Mouse (Mus musculus) C2C12 (cell line): ENCODE results near the gene Zfp385c. TPM values are rescaled to one million over a fixed set of nuclear protein-coding genes. Genes with fewer than 3 reads are reported as not detected.
"Not testable (repeated sequence)": the region's sequence is repeated elsewhere in the genome, so short reads cannot be mapped to it uniquely, and the experiment has no call there.

Experiments
- H3K27me3 ChIP-seq: one replicate; pipeline ENCODE4 v1.6.1; 2011; ENCODE audit not compliant: control insufficient read depth, insufficient read depth, insufficient read length
- H3K36me3 ChIP-seq: one replicate; pipeline ENCODE4 v1.6.1; 2011; ENCODE audit not compliant: control insufficient read depth, insufficient read depth
- H3K4me3 ChIP-seq: one replicate; pipeline ENCODE4 v1.5.1; 2011; ENCODE audit warnings: mild to moderate bottlenecking, control low read depth; ENCODE audit not compliant: poor library complexity, insufficient read depth, severe bottlenecking
- H3K79me2 ChIP-seq: one replicate; pipeline ENCODE4 v1.6.1; 2011; ENCODE audit not compliant: control insufficient read depth, insufficient read depth
- H3K79me3 ChIP-seq: one replicate; pipeline ENCODE4 v1.6.1; 2011; ENCODE audit warnings: low read depth, control low read depth
- H3ac ChIP-seq: one replicate; pipeline ENCODE3; 2011; ENCODE audit warnings: low read depth; ENCODE audit not compliant: control insufficient read depth, insufficient read length
- CEBPB ChIP-seq: IDR thresholded peaks from one replicate; pipeline ENCODE4 v1.6.1; 2011; ENCODE audit warnings: low read depth, mild to moderate bottlenecking, control low read depth, moderate library complexity
- CTCF ChIP-seq: IDR thresholded peaks from one replicate; pipeline ENCODE4 v1.5.1; 2011; ENCODE audit not compliant: control insufficient read depth, insufficient read depth, insufficient read length
- FOSL1 ChIP-seq: IDR thresholded peaks from one replicate; pipeline ENCODE4 v1.8.0; 2011; ENCODE audit warnings: mild to moderate bottlenecking, low read length; ENCODE audit not compliant: poor library complexity, insufficient read depth, severe bottlenecking
- MAX ChIP-seq: IDR thresholded peaks from one replicate; pipeline ENCODE4 v1.6.1; 2011; ENCODE audit warnings: mild to moderate bottlenecking, control low read depth
- MYOD1 ChIP-seq: IDR thresholded peaks from one replicate; pipeline ENCODE4 v1.6.1; 2011; ENCODE audit warnings: low read depth; ENCODE audit not compliant: control insufficient read depth, insufficient read length
- MYOG ChIP-seq: IDR thresholded peaks from one replicate; pipeline ENCODE4 v1.6.1; 2011; ENCODE audit not compliant: control insufficient read depth, insufficient read length; ENCODE audit errors: extremely low read depth
- USF1 ChIP-seq: IDR thresholded peaks from one replicate; pipeline ENCODE4 v1.6.1; 2011; ENCODE audit warnings: low read depth, mild to moderate bottlenecking, control low read depth, moderate library complexity
- polyA plus RNA-seq: library from polyadenylated mRNA; unstranded; fragments of >200 nt; fragmentation: generic; extraction: Trizol; gene quantifications from one replicate; pipeline ENCODE4 v1.2.1, GENCODE M21; 2012; ENCODE audit warnings: missing spikeins

The Zfp385c gene
- polyA plus RNA-seq, 1 experiment, result not detected

DNA sequence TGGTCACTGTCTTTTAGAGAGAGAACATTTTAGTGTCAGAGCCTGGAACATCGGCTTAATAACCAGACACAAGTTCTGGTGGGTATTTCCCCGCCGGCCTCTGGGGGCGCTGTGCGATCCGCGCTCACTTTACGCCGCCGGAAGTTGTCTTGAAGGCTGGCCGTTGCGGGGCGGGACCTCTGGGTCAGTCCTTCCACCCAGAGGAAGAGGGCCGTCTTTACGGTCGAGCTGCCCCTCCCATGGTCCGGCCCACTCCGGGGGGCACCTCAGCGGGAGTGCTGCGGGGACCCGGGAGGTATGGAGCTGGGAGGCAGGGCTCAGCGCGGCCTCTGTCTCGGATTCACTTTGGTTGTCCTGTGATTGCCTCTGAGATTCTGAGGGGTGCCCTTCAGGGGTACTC lies 69.5 kb downstream of the Zfp385c start:
- Histone ChIP-seq H3K79me3 (peaks cover 18% of the 10 kb centered on the region), H3ac (peak overlapping the region; percentile 27), H3K79me2 (peaks cover 36% of the 10 kb centered on the region), H3K27me3 (no peaks in the 10 kb centered on the region), H3K4me3 (peak overlapping the region; percentile 83), H3K36me3 (peaks cover 17% of the 10 kb centered on the region)
- TF ChIP-seq FOSL1 (no peak), MYOD1 (no peak), CEBPB (no peak), CTCF (peak; percentile 77), USF1 (no peak), MYOG (no peak), MAX (peak; percentile 51)

- Histone ChIP-seq H3K36me3 (peaks cover 14% of the 10 kb centered on the region), H3K4me3 (peak within 1 kb of the TSS; percentile 100), H3ac (peak within 1 kb of the TSS; percentile 94), H3K79me2 (peaks cover 63% of the 10 kb centered on the region), H3K27me3 (no peaks in the 10 kb centered on the region), H3K79me3 (peaks cover 46% of the 10 kb centered on the region)
- TF ChIP-seq USF1, result no peak
- TF ChIP-seq MYOD1, result no peak
- no peak for TF ChIP-seq MAX
- no peak for TF ChIP-seq CTCF
- TF ChIP-seq FOSL1, result no peak
- no peak for TF ChIP-seq MYOG
- no peak for TF ChIP-seq CEBPB
Measured at GRCm38 (mm10) chr11:100619982-100620381, 72.3 kb downstream of the Zfp385c start, which contains the start of gene Dnajc7. TSS of gene Dnajc7 (minus strand) at chr11:100620168.

- Histone ChIP-seq H3K79me2 (peaks cover 68% of the 10 kb centered on the region), H3K4me3 (peak overlapping the region; percentile 100), H3K36me3 (peaks cover 11% of the 10 kb centered on the region), H3K79me3 (peaks cover 50% of the 10 kb centered on the region), H3K27me3 (no peaks in the 10 kb centered on the region), H3ac (peak overlapping the region; percentile 94)
- no peak for TF ChIP-seq MYOG
- TF ChIP-seq USF1, result no peak
- TF ChIP-seq FOSL1, result no peak
- TF ChIP-seq MAX, result no peak
- peak; percentile 10 for TF ChIP-seq CTCF
Measured at GRCm38 (mm10) chr11:100619485-100619975, 72.7 kb downstream of the Zfp385c start.

DNA sequence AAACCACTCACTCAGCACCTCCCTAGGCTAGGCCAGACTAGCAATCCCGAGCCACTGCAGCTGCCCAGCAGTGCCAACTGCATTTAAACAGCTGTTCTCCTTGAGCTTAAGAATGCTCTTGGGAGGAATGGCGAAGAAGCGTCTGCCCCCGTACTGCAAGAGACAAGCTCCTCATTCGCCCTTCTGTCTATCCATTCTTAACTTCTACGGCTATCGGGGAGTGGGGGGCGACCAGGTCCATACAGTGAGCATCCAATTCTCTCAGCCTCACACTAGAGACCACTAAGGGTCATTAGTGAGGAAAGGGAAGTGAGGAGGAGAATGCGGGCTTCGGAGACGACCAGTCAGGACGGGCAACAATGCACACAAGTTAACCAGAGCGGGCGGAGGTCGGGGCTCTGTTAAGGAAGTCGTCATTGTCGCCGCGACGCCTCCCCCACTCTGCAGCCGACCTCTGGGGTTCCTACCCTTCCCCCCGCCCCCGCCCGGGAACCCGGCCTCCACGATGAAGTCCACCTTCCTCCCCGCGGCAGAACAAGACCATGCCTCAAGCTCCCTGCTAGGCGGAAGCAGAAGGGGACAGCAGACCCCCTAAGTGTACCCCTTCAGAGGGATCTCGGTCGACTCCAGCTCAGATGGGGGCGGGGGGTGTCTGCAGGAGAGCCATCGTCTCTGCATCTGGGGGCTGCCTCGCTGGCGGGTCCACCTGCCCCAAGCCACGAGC lies 73.3 kb downstream of the Zfp385c start, which contains the start of gene Nkiras2:
Gene Nkiras2, plus strand, starts transcription at position 484 of the 724 bp plus-strand sequence.
- Histone ChIP-seq H3ac (peak within 1 kb of the TSS; percentile 94), H3K27me3 (no peaks in the 10 kb centered on the region), H3K36me3 (peaks cover 11% of the 10 kb centered on the region), H3K79me2 (peaks cover 70% of the 10 kb centered on the region), H3K4me3 (peak within 1 kb of the TSS; percentile 100), H3K79me3 (peaks cover 55% of the 10 kb centered on the region)
- TF ChIP-seq MYOG (no peak), FOSL1 (no peak), CEBPB (no peak), CTCF (no peak), MAX (no peak), USF1 (no peak), MYOD1 (no peak)

DNA sequence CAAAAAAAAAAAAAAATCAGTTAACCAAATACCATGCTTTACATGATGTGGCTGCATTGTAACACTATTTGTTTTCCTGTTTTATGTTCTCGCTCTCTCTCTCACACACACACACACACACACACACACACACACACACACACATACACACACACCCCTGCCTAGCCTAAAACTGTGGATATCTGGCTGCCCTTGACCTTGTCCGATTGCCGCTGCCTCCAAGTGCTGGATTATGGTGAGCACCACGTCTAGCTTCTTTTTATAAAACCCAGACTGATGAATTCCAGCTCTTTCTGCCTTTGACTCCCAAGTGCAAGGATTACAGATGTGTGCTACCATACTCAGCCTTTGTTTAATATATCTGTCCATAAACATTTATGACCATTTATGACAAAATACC lies 74.8 kb downstream of the Zfp385c start:
- H3K79me3 ChIP-seq, result peaks cover 68% of the 10 kb centered on the region
- H3ac ChIP-seq, result no peak overlapping the region
- H3K36me3 ChIP-seq, result peaks cover 14% of the 10 kb centered on the region
- H3K27me3 ChIP-seq, result no peaks in the 10 kb centered on the region
- H3K4me3 ChIP-seq, result no peak overlapping the region
- TF ChIP-seq CEBPB, result no peak
- no peak for TF ChIP-seq MAX
- no peak for TF ChIP-seq MYOG
- no peak for TF ChIP-seq MYOD1
- no peak for TF ChIP-seq CTCF
- TF ChIP-seq USF1, result no peak
- TF ChIP-seq FOSL1, result no peak
- H3K79me2 ChIP-seq, result peaks cover 74% of the 10 kb centered on the region

DNA sequence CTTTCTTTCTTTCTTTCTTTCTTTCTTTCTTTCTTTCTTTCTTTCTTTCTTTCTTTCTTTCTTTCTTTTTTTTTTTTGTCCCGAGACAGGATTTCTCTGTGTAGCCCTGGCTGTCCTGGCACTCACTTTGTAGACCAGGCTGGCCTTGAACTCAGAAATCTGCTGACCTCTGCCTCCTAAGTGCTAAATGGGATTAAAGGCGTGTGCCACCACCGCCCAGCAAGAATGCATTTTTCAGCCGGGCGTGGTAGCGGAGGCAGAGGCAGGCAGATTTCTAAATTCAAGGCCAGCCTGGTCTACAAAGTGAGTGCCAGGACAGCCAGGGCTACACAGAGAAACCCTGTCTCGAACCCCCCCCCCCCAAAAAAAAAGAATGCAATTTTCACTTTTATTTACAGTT lies 75.4 kb downstream of the Zfp385c start:
- H3K27me3 ChIP-seq, H3K4me3 ChIP-seq, H3ac ChIP-seq: not testable (repeated sequence)
- Histone ChIP-seq H3K36me3 (peaks cover 20% of the 10 kb centered on the region), H3K79me2 (peaks cover 80% of the 10 kb centered on the region), H3K79me3 (peaks cover 72% of the 10 kb centered on the region)
